Mouse (Mus musculus): ENCODE measurements around the gene Olfr668.

DNA sequence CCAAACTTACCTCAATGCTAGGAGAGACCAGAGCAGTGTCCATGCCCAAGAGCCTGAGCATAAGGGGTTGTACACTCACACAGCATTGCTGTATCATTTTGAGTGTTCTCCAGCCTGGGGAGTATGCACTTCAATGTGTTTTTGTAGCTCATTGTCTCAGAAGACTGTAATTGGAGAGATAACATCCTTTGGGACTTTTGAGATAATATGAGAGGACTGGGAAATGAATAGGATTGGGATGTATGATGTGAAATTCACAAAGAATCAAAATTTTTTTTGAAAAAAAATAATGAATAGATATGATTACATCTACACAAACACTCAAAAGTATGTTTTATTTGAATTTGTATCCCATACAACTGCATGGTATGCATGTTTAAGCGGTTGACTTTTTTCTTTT lies at the start of gene Olfr668:
- TF ChIP-seq ZC3H11A (IDR thresholded peaks at IDR 0.05; ENCODE audit: borderline replicate concordance, low read depth, low read length) (no peak), CHD2 (IDR thresholded peaks at IDR 0.05; ENCODE audit: low read depth, low read length) (no peak)

Data from ES-E14 (cell line).